ENCODE assay signal across 19 mouse cellular contexts in genomic region chr5:93167919-93168516, GRCm38 (mm10). TPM values are rescaled to one million over a fixed set of nuclear protein-coding genes. Genes with fewer than 3 reads are reported as not detected.
DNase-seq lines count a peak whose midpoint lies in the region; ATAC-seq and TF ChIP-seq lines count a peak whose summit lies in the region.
"Had no signal": no experiment of that assay in that cellular context is flagged by ENCODE, and none has a peak within 500 bp of the region (broad histone marks: within the 10 kb centered on the region; RNA-seq: fewer than 3 reads in every experiment).

No protein-coding gene starts in this region.

- peaks cover 95% of the 10 kb centered on the region for H3K36me3 ChIP-seq in E14TG2a.4 (ENCODE audit: insufficient read depth, low read length)

- DNase-seq in heart, postnatal 4 days = peak; percentile 4
- DNase-seq in heart, postnatal 14 days = no peak
- peak; percentile 42 for DNase-seq in brain, adult 2 months (ENCODE audit: low read depth, low spot score)
- no peak for DNase-seq in adrenal gland, postnatal 4 days (ENCODE audit: low spot score in 2 of 2)
- no peak for DNase-seq in urinary bladder, adult 2 months (ENCODE audit: low spot score)
- DNase-seq: cerebellum, adult 11 months; kidney, adult 18-20 months; liver, postnatal 0 days had no signal

- peak; percentile 58 for TF ChIP-seq CTCF in E14TG2a.4 (conservative IDR thresholded peaks at IDR 0.05; ENCODE audit: low read length)

- ATAC-seq in megakaryocyte, adult 5-6 weeks (ENCODE audit: poor library complexity, severe bottlenecking) = peak; percentile 62
- ATAC-seq: liver, postnatal 0 days; midbrain, embryonic 16.5 days had no signal

- 0 out of 2 replicates have a peak, but pooled peaks cover 5% of the 10 kb centered on the region for H3K4me1 ChIP-seq in E14TG2a.4 (replicated peaks; ENCODE audit: low read depth, low read length)
- H3K4me1 ChIP-seq: hindbrain, embryonic 13.5 days; neural tube, embryonic 12.5 days had no signal

- H3K4me3 ChIP-seq in E14TG2a.4 (replicated peaks; ENCODE audit: low read length) = no peak overlapping the region
- H3K4me3 ChIP-seq: erythroblast, embryonic 14.5 days; heart, embryonic 12.5 days; hindbrain, embryonic 13.5 days; limb, embryonic 12.5 days; neural tube, embryonic 12.5 days had no signal

- H3K9me3 ChIP-seq in E14TG2a.4 (ENCODE audit: low read length) = no peaks in the 10 kb centered on the region
- H3K9me3 ChIP-seq: heart, embryonic 12.5 days; hindbrain, embryonic 13.5 days; limb, embryonic 12.5 days; neural tube, embryonic 12.5 days had no signal

- intact Hi-C loops in heart, postnatal 14 days (cut with DNase I) = loop anchor here (10.0 kb wide), 1 partner anchor 483 kb away; the partner anchor contains the start of gene Shroom3

- no peaks in the 10 kb centered on the region for H3K27me3 ChIP-seq in E14TG2a.4 (ENCODE audit: insufficient read depth, low read length)
- H3K27me3 ChIP-seq: heart, embryonic 12.5 days; hindbrain, embryonic 13.5 days; limb, embryonic 12.5 days; neural tube, embryonic 12.5 days had no signal

RNA-seq across cellular contexts. Expression of gene Ccni, which starts 38.3 kb away (rescaled TPM):
- 100 to 1,000 TPM; 246 to 267 TPM for total RNA-seq in heart, postnatal 4 days (2021)
- total RNA-seq in heart, postnatal 14 days (2021) = 100 to 1,000 TPM; 223 to 231 TPM
- 180 and 198 TPM in 2 replicates for total RNA-seq in megakaryocyte, adult 5-6 weeks (2015)
- 196 and 202 TPM in 2 replicates for total RNA-seq in megakaryocyte, adult 5-6 weeks (2017)
- 100 to 1,000 TPM; 203 to 219 TPM for total RNA-seq in adrenal gland, postnatal 4 days (2021)
- polyA plus RNA-seq in urinary bladder, adult 2 months (2012; rRNA removed) = 65.0 and 103 TPM in 2 replicates

RNA-seq across cellular contexts. Expression of gene 2010109A12Rik, which starts 38.3 kb away (rescaled TPM):
- under 1 TPM; 0.50 to 0.52 TPM for total RNA-seq in heart, postnatal 4 days (2021)
- under 1 TPM; 0.53 to 0.93 TPM for total RNA-seq in heart, postnatal 14 days (2021)
- 0.20 and 0.43 TPM in 2 replicates for total RNA-seq in megakaryocyte, adult 5-6 weeks (2015)
- 0.94 and 3.7 TPM in 2 replicates for total RNA-seq in megakaryocyte, adult 5-6 weeks (2017)
- 1 to 10 TPM; 1.6 to 2.0 TPM for total RNA-seq in adrenal gland, postnatal 4 days (2021)
- 0.44 and 0.68 TPM in 2 replicates for polyA plus RNA-seq in urinary bladder, adult 2 months (2012; rRNA removed)
- polyA plus RNA-seq: cortical plate, adult 2 months; erythroblast, embryonic 14.5 days; macrophage; small intestine, adult 2 months had no signal

Comparison
In these comparisons a context has a peak if more than half of its experiments do, and no peak if none do; other contexts are left out.
1. DNase-seq: peak in heart, postnatal 4 days (single experiment) and brain, adult 2 months (single experiment); none in heart, postnatal 14 days (0 of 2), adrenal gland, postnatal 4 days (0 of 2) and urinary bladder, adult 2 months (single experiment).